Mouse (Mus musculus): ENCODE measurements around the gene Ranbp17. TPM values are rescaled to one million over a fixed set of nuclear protein-coding genes. Genes with fewer than 3 reads are reported as not detected.
A peak's percentile ranks its signal among the peaks of the same experiment; 100 is the strongest.

The Ranbp17 gene
- polyA plus RNA-seq, 1 experiment from 2014 or later, result 2.2 TPM

DNA sequence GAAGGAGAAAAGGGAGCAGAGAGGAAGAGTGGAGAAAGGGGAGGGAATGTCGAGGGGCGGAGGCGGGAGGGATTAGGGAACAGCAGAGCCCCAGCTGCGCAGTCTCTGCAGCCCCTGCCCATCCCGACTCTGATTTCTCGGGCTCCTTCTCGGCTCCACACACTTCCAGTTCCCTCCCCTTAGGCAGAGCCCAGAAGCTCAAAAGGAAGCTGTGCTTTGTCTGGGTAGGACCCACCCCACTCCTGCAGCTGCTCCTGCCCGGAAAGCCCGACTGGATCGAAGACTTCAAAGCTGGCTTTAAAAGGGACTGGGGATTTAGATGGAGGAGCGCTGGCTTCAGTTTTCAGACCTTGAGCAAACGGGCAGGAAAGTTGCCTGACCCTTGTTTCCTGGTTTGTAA lies 319.9 kb downstream of the Ranbp17 start:
- H3K9me3 ChIP-seq (ENCODE audit: control insufficient read depth, low read length), result 0 out of 2 replicates have a peak, but pooled peaks cover under 1% of the 10 kb centered on the region
- H3K4me1 ChIP-seq (replicated peaks; ENCODE audit: control insufficient read depth, insufficient read depth), result no peaks in the 10 kb centered on the region
- no peak overlapping the region for H3K4me2 ChIP-seq (replicated peaks; ENCODE audit: low read depth)
- DNase-seq (ENCODE audit: low spot score) (no peak), ATAC-seq (ENCODE audit: low FRiP score, low TSS enrichment) (no peak)
- H3K27me3 ChIP-seq (ENCODE audit: control insufficient read depth, insufficient read depth, low read length), result peaks cover 18% of the 10 kb centered on the region; the same call in 1 of the 2 replicates
- H3K9ac ChIP-seq (ENCODE audit: low read length), result no peak overlapping the region
- H3K27ac ChIP-seq (replicated peaks), result no peak overlapping the region
- no peak overlapping the region for H3K4me3 ChIP-seq (ENCODE audit: low read depth, low read length)
- WGBS, result 6% methylated on average over 12 of the region's 12 CpGs
- no peaks in the 10 kb centered on the region for H3K36me3 ChIP-seq (ENCODE audit: control insufficient read depth, insufficient read depth, low read length)
- no peak for TF ChIP-seq CTCF (IDR thresholded peaks at IDR 0.05; ENCODE audit: low read depth)
- TF ChIP-seq EP300 (optimal IDR thresholded peaks at IDR 0.05), result no peak

DNA sequence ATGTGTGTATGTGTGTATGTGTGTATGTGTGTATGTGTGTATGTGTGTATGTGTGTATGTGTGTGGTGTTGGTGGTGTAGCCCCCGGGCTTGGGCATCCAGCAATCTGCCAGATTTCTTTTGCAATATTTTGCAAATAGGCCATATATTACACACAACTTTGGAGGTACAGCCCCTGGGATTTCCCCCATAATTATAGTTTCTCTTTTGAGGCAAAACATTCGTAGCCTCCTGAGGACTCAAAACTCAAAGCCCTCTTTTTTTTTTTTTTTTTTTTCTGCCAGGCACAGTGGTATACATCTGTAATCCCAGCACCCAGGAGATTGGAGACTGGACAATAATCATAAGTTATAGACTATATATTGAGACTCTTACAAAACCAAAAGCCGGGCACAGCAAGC lies 331.7 kb downstream of the Ranbp17 start:
- Histone ChIP-seq H3K9me3 (ENCODE audit: control insufficient read depth, low read length) (no peaks in the 10 kb centered on the region), H3K4me1 (replicated peaks; ENCODE audit: control insufficient read depth, insufficient read depth) (no peaks in the 10 kb centered on the region), H3K27ac (replicated peaks) (no peak overlapping the region), H3K4me3 (ENCODE audit: low read depth, low read length) (no peak overlapping the region), H3K9ac (ENCODE audit: low read length) (no peak overlapping the region), H3K27me3 (ENCODE audit: control insufficient read depth, insufficient read depth, low read length) (peaks cover 2% of the 10 kb centered on the region; the same call in 1 of the 2 replicates), H3K36me3 (ENCODE audit: control insufficient read depth, insufficient read depth, low read length) (no peaks in the 10 kb centered on the region), H3K4me2 (replicated peaks; ENCODE audit: low read depth) (no peak overlapping the region)
- no peak for DNase-seq (ENCODE audit: low spot score)
- no peak for TF ChIP-seq EP300 (optimal IDR thresholded peaks at IDR 0.05)
- ATAC-seq (ENCODE audit: low FRiP score, low TSS enrichment), result no peak
- WGBS, result 82% methylated on average over 3 of the region's 3 CpGs

DNA sequence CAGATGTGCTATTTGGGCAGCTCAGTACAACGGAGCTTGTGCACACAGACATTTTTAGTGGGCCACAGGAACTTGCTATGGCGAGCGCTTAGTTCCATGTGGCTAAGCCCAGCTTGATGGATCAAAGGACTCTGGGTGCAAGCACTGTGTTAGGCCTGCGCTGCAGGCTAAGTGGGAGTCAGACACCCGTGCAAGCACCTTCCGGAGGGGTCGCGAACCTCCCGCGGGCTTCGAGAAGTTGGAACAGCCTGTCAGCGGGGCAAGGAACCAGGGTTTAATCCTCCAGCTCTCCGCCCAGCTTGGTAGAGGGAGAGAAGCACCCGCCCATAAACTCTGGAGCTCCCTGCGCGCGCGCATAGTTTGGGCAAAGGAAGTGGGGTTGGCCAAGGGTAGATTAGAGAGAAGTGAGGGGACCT lies 332.8 kb downstream of the Ranbp17 start:
- no peak for DNase-seq (ENCODE audit: low spot score)
- Histone ChIP-seq H3K9ac (ENCODE audit: low read length) (0 out of 2 replicates have a peak overlapping the region, but pooled peaks have one; percentile 27), H3K27me3 (ENCODE audit: control insufficient read depth, insufficient read depth, low read length) (peaks cover 2% of the 10 kb centered on the region; the same call in 1 of the 2 replicates), H3K27ac (replicated peaks) (no peak overlapping the region), H3K4me3 (ENCODE audit: low read depth, low read length) (0 out of 2 replicates have a peak overlapping the region, but pooled peaks have one; percentile 8), H3K4me2 (replicated peaks; ENCODE audit: low read depth) (peak overlapping the region; percentile 24; the same call in 1 of the 2 replicates), H3K36me3 (ENCODE audit: control insufficient read depth, insufficient read depth, low read length) (no peaks in the 10 kb centered on the region), H3K9me3 (ENCODE audit: control insufficient read depth, low read length) (no peaks in the 10 kb centered on the region), H3K4me1 (replicated peaks; ENCODE audit: control insufficient read depth, insufficient read depth) (no peaks in the 10 kb centered on the region)
- 4% methylated on average over 18 of the region's 18 CpGs for WGBS
- no peak for ATAC-seq (ENCODE audit: low FRiP score, low TSS enrichment)
- TF ChIP-seq EP300 (optimal IDR thresholded peaks at IDR 0.05) (no peak), CTCF (IDR thresholded peaks at IDR 0.05; ENCODE audit: low read depth) (no peak)

DNA sequence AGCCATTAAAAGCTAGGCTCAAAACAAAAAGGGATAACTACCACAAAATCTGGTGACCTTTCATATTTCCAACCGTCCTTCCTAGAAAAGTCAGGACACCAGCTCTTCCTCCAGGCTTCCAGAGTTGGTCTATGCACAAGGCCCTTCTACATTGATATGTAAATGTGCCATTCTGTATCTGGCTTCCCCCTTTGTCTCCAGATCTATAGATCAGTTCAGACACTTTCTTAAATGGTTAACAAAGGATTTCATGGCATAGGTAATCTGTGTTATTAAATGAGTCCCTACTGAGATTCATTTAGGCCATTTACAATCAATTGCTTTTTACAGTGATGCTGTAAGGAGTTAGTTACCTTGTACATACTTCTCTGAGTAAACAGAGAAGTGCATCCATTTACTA lies 333.7 kb downstream of the Ranbp17 start:
- DNase-seq (ENCODE audit: low spot score), result no peak
- TF ChIP-seq CTCF (IDR thresholded peaks at IDR 0.05; ENCODE audit: low read depth) (no peak), EP300 (optimal IDR thresholded peaks at IDR 0.05) (no peak)
- WGBS, result 76% methylated on average over 1 of the region's 1 CpGs

DNA sequence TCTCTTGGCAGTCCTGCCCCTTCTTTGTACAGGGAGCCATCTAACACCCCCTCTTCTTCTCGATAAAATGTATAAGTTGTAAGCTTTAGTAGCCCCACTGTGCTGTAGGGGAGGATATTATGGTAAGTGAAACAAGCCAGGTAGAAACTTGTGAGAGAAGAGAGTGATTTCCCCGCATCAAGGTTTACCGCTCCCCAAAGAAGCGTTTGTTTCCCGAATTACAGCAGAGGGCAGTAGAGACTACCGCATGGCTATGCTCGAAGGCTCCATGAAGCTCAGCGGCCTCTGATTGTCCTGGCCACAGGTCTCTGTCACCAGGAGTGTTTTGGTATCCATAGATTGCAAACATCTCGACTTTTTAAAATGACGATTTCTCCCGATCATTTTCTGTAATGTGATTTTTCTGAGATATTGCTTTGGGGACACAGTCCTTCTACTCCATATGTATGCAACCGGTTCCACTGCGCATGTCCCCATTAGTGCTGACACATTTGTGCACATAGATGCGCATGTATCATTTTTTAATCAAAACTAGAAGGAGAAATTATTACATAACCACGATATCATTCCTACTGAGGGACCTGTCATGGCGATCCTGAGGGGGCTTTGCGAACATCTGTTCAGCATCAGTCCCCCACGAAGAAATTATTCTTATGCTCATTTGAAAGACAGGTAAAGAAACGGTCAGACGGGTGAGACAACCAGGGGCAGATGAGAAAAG lies 336.9 kb downstream of the Ranbp17 start:
- H3K27me3 ChIP-seq (ENCODE audit: control insufficient read depth, insufficient read depth, low read length), result peaks cover 2% of the 10 kb centered on the region; the same call in 1 of the 2 replicates
- peak; percentile 43 for DNase-seq (ENCODE audit: low spot score)
- TF ChIP-seq EP300 (optimal IDR thresholded peaks at IDR 0.05) (no peak), CTCF (IDR thresholded peaks at IDR 0.05; ENCODE audit: low read depth) (peak; percentile 91)
- no peaks in the 10 kb centered on the region for H3K4me1 ChIP-seq (replicated peaks; ENCODE audit: control insufficient read depth, insufficient read depth)
- H3K4me3 ChIP-seq (ENCODE audit: low read depth, low read length), result no peak overlapping the region
- H3K9ac ChIP-seq (ENCODE audit: low read length), result no peak overlapping the region
- ATAC-seq (ENCODE audit: low FRiP score, low TSS enrichment), result no peak
- H3K27ac ChIP-seq (replicated peaks), result no peak overlapping the region
- H3K4me2 ChIP-seq (replicated peaks; ENCODE audit: low read depth), result no peak overlapping the region
- WGBS, result 32% methylated on average over 20 of the region's 20 CpGs
- no peaks in the 10 kb centered on the region for H3K9me3 ChIP-seq (ENCODE audit: control insufficient read depth, low read length)
- H3K36me3 ChIP-seq (ENCODE audit: control insufficient read depth, insufficient read depth, low read length), result no peaks in the 10 kb centered on the region

More for the DNA sequence above, 333.7 kb downstream of the Ranbp17 start:
- H3K27ac ChIP-seq (replicated peaks), result no peak overlapping the region
- no peak overlapping the region for H3K4me3 ChIP-seq (ENCODE audit: low read depth, low read length)
- no peak overlapping the region for H3K4me2 ChIP-seq (replicated peaks; ENCODE audit: low read depth)
- peaks cover 2% of the 10 kb centered on the region; the same call in 1 of the 2 replicates for H3K27me3 ChIP-seq (ENCODE audit: control insufficient read depth, insufficient read depth, low read length)
- ATAC-seq (ENCODE audit: low FRiP score, low TSS enrichment), result no peak
- H3K36me3 ChIP-seq (ENCODE audit: control insufficient read depth, insufficient read depth, low read length), result no peaks in the 10 kb centered on the region
- no peaks in the 10 kb centered on the region for H3K4me1 ChIP-seq (replicated peaks; ENCODE audit: control insufficient read depth, insufficient read depth)
- no peak overlapping the region for H3K9ac ChIP-seq (ENCODE audit: low read length)
- H3K9me3 ChIP-seq (ENCODE audit: control insufficient read depth, low read length), result no peaks in the 10 kb centered on the region

DNA sequence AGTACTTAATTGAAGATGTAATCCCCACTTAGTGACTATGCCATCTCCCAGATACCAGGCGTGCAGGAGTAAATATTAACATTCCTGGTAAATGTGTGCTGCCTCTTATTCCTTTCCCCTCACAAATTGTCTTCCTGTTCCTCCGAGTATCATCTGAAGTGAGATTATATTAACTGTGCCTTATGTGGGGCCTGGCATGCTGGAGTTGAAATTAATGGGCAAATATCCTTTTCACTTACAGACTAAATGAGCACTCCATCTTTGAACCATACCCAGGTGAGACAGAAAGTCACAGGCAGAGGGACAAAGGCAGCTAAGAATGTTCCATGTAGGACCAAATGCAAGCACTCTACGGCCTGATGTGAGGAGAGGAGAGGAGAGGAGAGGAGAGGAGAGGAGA lies 337.8 kb downstream of the Ranbp17 start:
- TF ChIP-seq EP300 (optimal IDR thresholded peaks at IDR 0.05), result no peak
- no peak for TF ChIP-seq CTCF (IDR thresholded peaks at IDR 0.05; ENCODE audit: low read depth)
- Histone ChIP-seq H3K27me3 (ENCODE audit: control insufficient read depth, insufficient read depth, low read length) (0 out of 2 replicates have a peak, but pooled peaks cover 2% of the 10 kb centered on the region), H3K27ac (replicated peaks) (no peak overlapping the region), H3K9ac (ENCODE audit: low read length) (no peak overlapping the region), H3K4me1 (replicated peaks; ENCODE audit: control insufficient read depth, insufficient read depth) (no peaks in the 10 kb centered on the region), H3K36me3 (ENCODE audit: control insufficient read depth, insufficient read depth, low read length) (no peaks in the 10 kb centered on the region), H3K4me2 (replicated peaks; ENCODE audit: low read depth) (no peak overlapping the region), H3K4me3 (ENCODE audit: low read depth, low read length) (no peak overlapping the region), H3K9me3 (ENCODE audit: control insufficient read depth, low read length) (no peaks in the 10 kb centered on the region)
- ATAC-seq (ENCODE audit: low FRiP score, low TSS enrichment) (no peak), DNase-seq (ENCODE audit: low spot score) (no peak)
- WGBS, result 58% methylated on average over 3 of the region's 3 CpGs

Measured in stomach, postnatal 0 days (tissue).